Mouse (Mus musculus): ENCODE measurements around the gene Myo1d. TPM values are rescaled to one million over a fixed set of nuclear protein-coding genes. Genes with fewer than 3 reads are reported as not detected.

The Myo1d gene
- total RNA-seq, 2 experiments from 2014 or later = 2.7 to 5.3 TPM

DNA sequence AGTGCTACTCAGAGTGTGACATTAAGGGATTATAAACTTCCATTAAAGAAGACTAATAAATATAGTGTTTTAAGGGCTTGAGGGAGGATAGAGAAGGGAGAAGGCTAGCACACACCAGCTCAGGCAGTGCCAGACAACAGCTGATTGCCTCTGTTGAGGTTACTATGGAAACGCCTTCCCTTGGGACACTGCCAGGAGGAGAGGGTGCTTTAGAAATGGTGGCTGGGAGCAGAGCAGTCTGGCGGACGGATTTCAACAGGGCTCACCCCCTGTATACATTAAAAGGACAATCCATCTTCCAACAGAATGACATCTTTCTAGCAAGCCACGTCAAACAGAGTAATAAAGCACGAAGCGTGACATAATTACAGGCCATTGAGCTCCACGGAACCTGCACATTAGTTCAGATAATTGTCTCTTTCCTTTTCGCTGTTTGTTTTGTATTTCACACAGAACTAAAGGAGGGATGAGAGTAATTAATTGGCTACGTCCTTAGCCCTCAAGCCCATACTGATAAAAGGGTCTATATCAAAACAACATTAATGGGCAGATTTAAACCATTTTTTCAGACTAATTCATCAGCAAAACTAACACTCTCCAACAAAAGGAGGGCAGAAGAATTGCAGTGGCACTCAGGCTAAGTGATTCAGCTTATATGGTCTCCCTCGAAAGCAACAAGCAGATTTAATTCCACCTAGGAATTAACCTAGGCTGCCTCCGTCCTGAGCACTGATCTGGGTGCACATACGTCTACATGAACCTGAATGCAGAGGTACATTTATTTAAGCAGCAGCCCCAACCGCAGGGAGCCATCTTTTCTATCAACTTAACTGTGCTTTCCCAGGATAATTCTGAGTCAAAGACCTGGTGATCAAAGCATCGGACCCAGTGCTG lies 201.8 kb downstream of the Myo1d start:
- DNase-seq = no peak
- no peak for TF ChIP-seq CTCF (IDR thresholded peaks at IDR 0.05)
- Histone ChIP-seq H3K4me3 (no peak overlapping the region), H3K27ac (no peak overlapping the region)
- intact Hi-C loops (cut with DNase I) = no loop called here

DNA sequence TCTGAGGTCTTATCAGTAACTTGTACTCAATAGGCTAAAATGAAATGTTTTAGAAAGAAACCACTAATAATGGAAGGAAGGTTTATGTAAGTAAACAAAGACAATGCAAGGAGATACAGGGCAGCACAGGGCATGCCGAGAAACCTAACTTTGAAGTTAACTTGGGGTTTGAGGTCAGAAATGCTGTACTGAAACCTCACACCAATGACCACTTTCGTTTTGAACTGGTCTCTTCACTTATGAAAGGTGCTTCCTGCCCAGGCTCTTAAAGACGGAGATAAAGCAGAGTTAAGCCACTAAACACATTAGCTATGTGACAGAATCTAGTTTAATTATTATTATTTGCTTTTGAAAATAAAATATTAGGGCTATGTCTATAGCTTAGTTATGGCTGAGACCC lies 204.0 kb downstream of the Myo1d start:
- Histone ChIP-seq H3K4me3 (no peak overlapping the region), H3K27ac (no peak overlapping the region)
- intact Hi-C loops (cut with DNase I) = no loop called here
- no peak for TF ChIP-seq CTCF (IDR thresholded peaks at IDR 0.05)
- no peak for DNase-seq

DNA sequence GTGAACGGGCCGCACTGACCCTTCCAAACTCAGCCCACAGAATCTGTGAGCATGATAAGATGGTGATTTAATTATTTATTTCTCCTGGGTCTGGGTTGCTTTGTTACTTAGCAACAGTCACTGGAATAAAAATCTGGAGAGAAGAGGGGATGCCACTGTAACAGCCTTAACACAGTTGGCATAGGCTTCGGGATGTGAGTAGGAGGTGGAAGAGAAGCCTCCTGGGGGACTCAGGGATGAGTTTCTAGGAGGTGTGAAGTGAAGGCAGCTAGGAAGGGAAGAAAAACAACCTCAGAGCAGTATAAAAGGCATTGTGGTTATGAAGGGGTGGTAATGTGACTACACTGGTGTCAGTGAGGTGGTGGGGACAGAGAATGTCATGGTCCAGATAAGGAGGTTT lies 213.5 kb downstream of the Myo1d start:
- no peak for TF ChIP-seq CTCF (IDR thresholded peaks at IDR 0.05)
- DNase-seq = no peak
- Histone ChIP-seq H3K4me3 (no peak overlapping the region), H3K27ac (no peak overlapping the region)
- intact Hi-C loops (cut with DNase I) = no loop called here

DNA sequence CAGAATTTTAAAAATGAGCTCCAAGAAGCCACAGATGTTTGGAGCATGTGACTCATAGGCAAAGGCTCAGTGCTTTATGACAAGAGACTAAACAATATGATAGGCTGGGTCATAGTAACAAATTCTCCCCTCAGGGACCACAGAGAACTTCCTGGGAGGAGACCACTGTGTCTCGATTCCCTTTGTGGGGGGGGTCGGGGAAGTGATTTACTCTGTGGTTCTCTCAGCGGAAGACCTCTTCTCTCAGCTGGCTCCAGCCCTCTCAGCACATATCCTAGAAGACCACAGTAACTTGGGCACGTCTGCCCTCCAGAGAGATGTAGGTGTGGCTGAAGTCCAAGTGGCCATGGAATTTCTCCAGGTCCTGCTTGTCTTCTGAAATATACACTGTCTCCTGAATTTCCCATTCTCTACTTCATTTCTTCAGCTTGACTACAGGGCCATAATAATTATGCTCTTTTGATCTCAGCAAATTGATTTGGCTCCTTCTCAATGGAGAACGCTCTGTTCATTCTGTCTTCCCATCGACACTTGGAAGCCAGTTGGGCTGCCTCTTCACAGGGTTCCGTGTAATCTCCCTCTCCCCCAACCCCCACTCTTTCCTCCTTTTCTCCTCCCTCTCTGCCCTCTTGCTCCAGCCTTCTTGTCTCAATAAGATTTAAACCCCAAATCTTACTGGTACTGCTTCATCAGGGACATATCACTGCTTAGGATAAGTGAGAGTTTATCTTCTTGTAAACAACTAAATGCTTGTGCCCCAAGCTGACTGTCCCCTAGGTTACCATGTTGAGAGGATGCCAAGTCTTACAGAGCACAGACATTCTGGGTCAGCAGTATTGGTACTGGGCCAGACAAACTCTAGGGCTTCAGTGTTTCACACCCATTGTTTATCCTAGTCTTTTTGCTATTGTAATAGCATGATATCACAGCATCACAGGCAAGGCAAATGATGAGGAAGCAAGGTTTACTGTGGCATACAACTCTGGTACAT lies 214.6 kb downstream of the Myo1d start:
- no peak for TF ChIP-seq CTCF (IDR thresholded peaks at IDR 0.05)
- Histone ChIP-seq H3K4me3 (no peak overlapping the region), H3K27ac (no peak overlapping the region)
- no peak for DNase-seq
- intact Hi-C loops (cut with DNase I) = no loop called here

DNA sequence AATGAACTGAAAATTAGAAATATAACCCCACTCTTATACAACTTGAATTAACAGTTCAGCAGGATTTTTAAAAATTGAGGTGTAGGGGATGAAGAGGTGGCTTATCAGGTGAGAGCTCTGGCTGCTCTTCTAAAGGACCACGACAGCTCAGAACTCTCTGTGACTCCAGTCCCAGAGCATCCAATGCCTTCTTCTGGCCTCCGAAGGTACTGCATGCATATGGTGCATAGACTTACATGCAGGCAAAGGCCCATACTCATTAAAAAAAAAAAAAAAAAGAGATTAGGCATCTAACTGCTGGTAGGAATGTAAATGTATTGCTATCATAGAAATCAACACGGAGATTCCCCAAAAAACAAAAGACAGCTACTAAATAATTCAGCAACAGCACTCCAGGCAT lies 217.3 kb downstream of the Myo1d start:
- intact Hi-C loops (cut with DNase I) = no loop called here
- peak; percentile 40 for TF ChIP-seq CTCF (IDR thresholded peaks at IDR 0.05)
- DNase-seq = no peak

DNA sequence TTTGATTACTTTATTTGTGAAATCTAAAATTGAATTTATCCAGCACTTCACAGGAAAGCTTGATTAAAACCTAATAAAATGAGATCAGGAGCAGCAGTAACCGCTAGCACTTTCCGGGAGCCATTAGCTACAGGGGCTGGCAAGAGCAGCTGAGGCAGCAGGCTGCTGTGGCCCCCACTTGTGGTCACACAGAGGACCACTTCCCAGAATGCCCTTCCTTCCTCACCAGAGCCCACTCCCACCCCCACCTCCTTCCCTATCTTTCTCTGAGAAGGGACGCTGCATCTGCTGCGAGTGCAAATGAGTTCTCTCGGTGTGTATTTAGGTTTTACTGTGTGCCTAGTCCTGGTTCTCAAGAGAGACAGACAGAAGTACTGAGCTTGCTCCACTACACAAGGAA lies 219.1 kb downstream of the Myo1d start:
- Histone ChIP-seq H3K27ac (no peak overlapping the region), H3K4me3 (no peak overlapping the region)
- DNase-seq = no peak
- no peak for TF ChIP-seq CTCF (IDR thresholded peaks at IDR 0.05)
- intact Hi-C loops (cut with DNase I) = no loop called here

More for the DNA sequence above, 217.3 kb downstream of the Myo1d start:
- Histone ChIP-seq H3K27ac (no peak overlapping the region), H3K4me3 (no peak overlapping the region)

DNA sequence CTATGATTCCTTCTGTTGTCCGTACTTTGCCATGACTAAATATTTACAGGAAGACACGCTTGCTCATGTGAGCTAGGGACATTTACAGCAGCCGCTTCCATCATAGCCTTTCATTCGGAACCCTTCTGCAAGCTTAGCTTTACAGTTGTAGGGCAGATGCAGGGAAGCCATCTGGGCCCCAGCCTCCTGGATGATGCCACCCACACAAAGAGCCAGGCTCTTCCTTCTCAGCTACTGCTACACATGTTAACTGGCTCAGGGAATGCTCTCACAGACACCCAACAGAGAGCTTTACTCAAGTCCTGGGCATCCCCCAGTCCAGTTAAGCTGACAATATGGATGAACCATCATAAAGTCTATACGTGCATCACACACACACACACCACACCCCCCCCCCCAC lies 224.4 kb downstream of the Myo1d start:
- Histone ChIP-seq H3K27ac (no peak overlapping the region), H3K4me3 (no peak overlapping the region)
- no peak for TF ChIP-seq CTCF (IDR thresholded peaks at IDR 0.05)
- intact Hi-C loops (cut with DNase I) = no loop called here
- DNase-seq = no peak

DNA sequence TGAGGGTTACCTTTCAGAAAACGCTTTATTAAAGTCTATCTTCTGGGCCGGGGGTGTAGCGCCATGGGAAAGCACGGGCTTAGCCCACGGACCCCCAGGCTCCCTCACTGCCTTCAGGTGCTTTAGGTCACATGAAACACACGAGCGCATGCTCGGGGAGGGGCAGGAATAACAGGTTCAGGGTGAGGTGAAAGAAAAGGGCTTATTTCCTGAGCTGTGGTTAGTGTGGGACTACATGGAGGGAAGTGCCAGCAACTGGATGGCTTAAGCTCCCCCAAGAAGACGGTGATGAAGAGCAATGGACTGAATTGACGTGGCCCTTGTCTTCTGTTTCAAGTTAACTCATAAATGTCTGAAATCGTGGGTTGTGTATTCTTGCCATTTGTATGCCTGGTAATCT lies 226.8 kb downstream of the Myo1d start:
- H3K27ac ChIP-seq = no peak overlapping the region
- intact Hi-C loops (cut with DNase I) = no loop called here
- H3K4me3 ChIP-seq = no peak overlapping the region
- DNase-seq = no peak
- TF ChIP-seq CTCF (IDR thresholded peaks at IDR 0.05) = no peak

DNA sequence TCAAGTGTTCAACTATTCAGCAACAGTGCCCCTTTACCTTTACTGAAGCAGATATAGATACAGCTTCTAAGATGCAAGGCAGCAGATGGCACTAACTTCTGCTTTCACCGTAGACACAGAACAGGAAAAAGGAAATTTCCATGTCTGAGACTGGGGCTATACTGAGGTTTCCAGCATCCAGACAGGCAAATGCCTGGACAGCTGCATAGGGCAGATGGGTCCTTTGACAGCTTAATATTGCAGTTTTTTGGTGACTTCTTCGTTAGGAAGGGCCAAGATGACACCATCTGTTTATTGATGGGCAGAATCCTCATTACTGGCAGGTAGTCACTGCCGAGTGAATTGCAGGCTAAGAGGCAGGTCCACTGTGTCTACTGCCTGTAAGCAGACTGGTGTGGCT lies 228.2 kb downstream of the Myo1d start:
- Histone ChIP-seq H3K4me3 (no peak overlapping the region), H3K27ac (no peak overlapping the region)
- TF ChIP-seq CTCF (IDR thresholded peaks at IDR 0.05) = no peak
- DNase-seq = no peak
- intact Hi-C loops (cut with DNase I) = no loop called here

DNA sequence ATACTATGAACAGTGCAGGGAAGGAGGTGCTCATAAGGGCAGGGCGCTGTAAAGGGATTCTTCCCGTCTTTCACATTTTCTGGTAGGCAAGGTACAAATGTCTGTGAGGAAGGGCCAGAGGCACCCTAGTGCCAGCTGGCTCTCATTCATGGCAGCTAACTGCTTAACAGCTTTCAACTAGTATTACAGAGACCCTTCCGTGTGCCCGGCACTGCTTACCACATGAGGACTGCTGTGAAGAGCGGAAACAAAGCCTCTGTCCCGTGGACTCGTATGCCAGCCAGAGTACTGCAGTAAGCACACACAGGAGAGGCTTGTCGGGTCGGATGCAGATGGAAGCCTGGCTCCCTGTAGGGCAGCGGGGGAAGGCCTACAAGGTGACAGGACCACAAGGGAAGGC lies 229.6 kb downstream of the Myo1d start:
- H3K27ac ChIP-seq = no peak overlapping the region

DNA sequence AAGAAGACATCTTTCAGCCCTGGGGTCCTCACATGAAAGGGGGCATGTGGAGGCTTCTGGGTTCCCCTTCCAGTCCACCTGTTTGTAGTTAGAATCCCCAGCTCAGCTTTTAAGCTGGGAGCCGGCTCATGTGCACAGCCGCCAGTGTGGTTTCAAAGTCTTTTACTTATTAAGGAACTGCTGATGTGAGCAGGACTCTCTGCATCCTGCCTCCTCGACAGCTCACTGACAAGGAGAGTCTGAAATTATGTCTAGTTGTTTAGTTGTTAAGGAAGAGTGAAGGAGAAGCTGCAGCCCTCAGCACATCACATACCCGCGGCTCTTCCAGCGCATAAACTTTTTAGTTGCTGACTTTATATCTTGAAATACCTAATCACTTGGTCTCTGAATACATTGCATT lies 230.0 kb downstream of the Myo1d start:
- DNase-seq = no peak
- no peak overlapping the region for H3K27ac ChIP-seq
- TF ChIP-seq CTCF (IDR thresholded peaks at IDR 0.05) = no peak
- H3K4me3 ChIP-seq = no peak overlapping the region
- intact Hi-C loops (cut with DNase I) = no loop called here

More for the DNA sequence above, 229.6 kb downstream of the Myo1d start:
- intact Hi-C loops (cut with DNase I) = no loop called here
- no peak overlapping the region for H3K4me3 ChIP-seq
- no peak for DNase-seq
- no peak for TF ChIP-seq CTCF (IDR thresholded peaks at IDR 0.05)

DNA sequence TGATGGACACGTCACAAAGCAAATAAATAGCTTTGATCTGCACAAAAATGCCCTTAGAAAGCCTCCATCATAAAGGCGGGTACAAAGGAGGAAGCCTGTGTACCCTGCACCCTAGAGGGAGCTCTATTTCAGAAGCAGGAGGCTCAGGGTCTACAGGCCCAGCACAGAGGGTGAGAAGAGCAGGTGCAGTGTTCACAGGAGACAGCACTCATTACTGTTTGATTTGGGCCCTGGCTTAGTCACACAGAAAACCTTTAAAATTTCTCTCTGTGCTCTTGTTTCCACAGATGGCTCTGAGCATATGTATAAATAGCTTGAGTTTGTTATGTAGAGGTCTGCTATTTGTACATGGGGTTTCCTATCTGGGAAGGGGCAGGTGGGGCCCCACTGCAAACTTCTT lies 233.6 kb downstream of the Myo1d start:
- TF ChIP-seq CTCF (IDR thresholded peaks at IDR 0.05) = no peak
- Histone ChIP-seq H3K4me3 (no peak overlapping the region), H3K27ac (no peak overlapping the region)
- DNase-seq = no peak
- intact Hi-C loops (cut with DNase I) = no loop called here

DNA sequence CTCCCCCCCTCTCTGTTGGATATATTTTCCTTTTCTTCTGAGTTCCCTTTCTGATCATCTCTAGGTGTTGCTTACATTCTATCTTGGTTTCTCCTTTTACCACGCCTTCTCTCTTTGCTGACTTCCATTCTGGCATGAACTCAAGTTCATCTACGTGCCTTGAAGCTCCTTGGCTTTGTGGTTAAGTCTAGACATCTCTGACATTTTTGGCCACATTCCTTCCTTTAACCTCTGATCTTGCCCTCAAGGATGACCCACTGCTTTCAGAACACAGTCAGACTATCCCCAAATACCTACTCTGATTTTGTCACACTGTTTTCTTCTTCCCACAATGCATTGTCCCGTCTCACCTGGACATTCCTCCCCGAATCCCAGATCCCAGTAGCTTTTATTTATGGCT lies 240.8 kb downstream of the Myo1d start:
- Histone ChIP-seq H3K4me3 (no peak overlapping the region), H3K27ac (no peak overlapping the region)
- intact Hi-C loops (cut with DNase I) = no loop called here
- no peak for DNase-seq
- TF ChIP-seq CTCF (IDR thresholded peaks at IDR 0.05) = no peak
